Mouse (Mus musculus): ENCODE results near the gene Myo1d.

DNA sequence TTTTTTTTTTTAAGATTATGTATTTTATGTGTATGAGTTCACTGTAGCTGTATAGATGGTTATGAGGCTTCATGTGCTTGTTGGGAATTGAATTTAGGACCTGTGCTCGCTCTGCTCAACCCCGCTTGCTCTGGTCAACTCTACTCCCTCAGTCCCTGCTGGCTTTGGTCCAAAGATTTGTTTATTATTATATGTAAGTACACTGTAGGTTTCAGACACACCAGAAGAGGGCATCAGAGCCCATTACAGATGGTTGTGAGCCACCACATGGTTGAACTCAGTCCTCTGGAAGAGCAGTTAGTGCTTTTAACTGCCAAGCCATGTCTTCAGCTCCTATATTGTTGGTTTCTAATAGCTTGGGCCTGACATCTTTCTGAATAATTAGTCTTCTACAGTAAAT, 330.0 kb downstream of the Myo1d start:
- TF ChIP-seq CTCF (conservative IDR thresholded peaks at IDR 0.05; ENCODE audit: insufficient read depth, insufficient read length, low read depth, low read length) (no peak), POLR2A (IDR thresholded peaks at IDR 0.05; ENCODE audit: low read depth, low read length) (no peak)

Measured in kidney, adult 2 months (tissue).